Mouse (Mus musculus) heart, embryonic 10.5 days (tissue): ENCODE measurements around the gene Dpf1. TPM values are rescaled to one million over a fixed set of nuclear protein-coding genes. Genes with fewer than 3 reads are reported as not detected.

Experiments used
- DNase-seq: peaks from one replicate; pipeline ENCODE4 v3.0.0-alpha.2; 2017; ENCODE audit warnings: low spot score
- H3K27ac ChIP-seq: fragments of 300-500 bp; sonication (generic); 2 replicates; pipeline ENCODE4 v1.5.1; 2016; ENCODE audit warnings: mild to moderate bottlenecking
- H3K27me3 ChIP-seq: fragments of 300-500 bp; sonication (generic); 2 replicates; pipeline ENCODE4 v1.6.1; 2016; ENCODE audit warnings: mild to moderate bottlenecking; ENCODE audit not compliant: poor library complexity, insufficient read depth, severe bottlenecking
- H3K36me3 ChIP-seq: fragments of 300-500 bp; sonication (generic); 2 replicates; pipeline ENCODE4 v1.6.1; 2016; ENCODE audit warnings: mild to moderate bottlenecking, moderate library complexity
- H3K4me1 ChIP-seq: fragments of 300-500 bp; sonication (generic); 2 replicates; pipeline ENCODE4 v1.6.1; 2016; ENCODE audit warnings: mild to moderate bottlenecking
- H3K4me3 ChIP-seq: fragments of 300-500 bp; sonication (generic); 2 replicates; pipeline ENCODE4 v1.5.1; 2016; ENCODE audit warnings: mild to moderate bottlenecking, moderate library complexity
- H3K9me3 ChIP-seq: fragments of 300-500 bp; sonication (generic); 2 replicates; pipeline ENCODE4 v1.6.1; 2016; ENCODE audit warnings: mild to moderate bottlenecking, moderate library complexity
- WGBS: fragments of 180-500 bp; shearing (Covaris S2); methylation state at CpG from one replicate; pipeline ENCODE4 v1.1.7; 2016; 5-methylcytosine and 5-hydroxymethylcytosine counted together
- polyA plus RNA-seq: library from polyadenylated mRNA; unstranded; fragments of >200 nt; fragmentation: Nextera tagmentation; extraction: Ambion mirVana; gene quantifications from 2 replicates; pipeline ENCODE4 v1.2.1, GENCODE M21; 2016

The Dpf1 gene
- polyA plus RNA-seq, 1 experiment from 2014 or later: 8.7 TPM

- peaks cover 43% of the 10 kb centered on the region; the same call in 1 of the 2 replicates for H3K27me3 ChIP-seq
- peak overlapping the region; percentile 73 for H3K27ac ChIP-seq
- DNase-seq: no peak
- no peaks in the 10 kb centered on the region for H3K36me3 ChIP-seq
- 4% methylated on average over 18 of the region's 18 CpGs for WGBS
- H3K4me3 ChIP-seq: peak overlapping the region; percentile 42
- H3K9me3 ChIP-seq: no peaks in the 10 kb centered on the region
- peaks cover 64% of the 10 kb centered on the region for H3K4me1 ChIP-seq
Observed at GRCm38 (mm10) chr7:29318115-29318911, 14.6 kb downstream of the Dpf1 start.

- peaks cover 6% of the 10 kb centered on the region; the same call in 1 of the 2 replicates for H3K36me3 ChIP-seq
- WGBS: 6% methylated on average over 19 of the region's 19 CpGs
- H3K27ac ChIP-seq: peak overlapping the region; percentile 73
- H3K4me1 ChIP-seq: peaks cover 60% of the 10 kb centered on the region
- peaks cover 39% of the 10 kb centered on the region; the same call in 1 of the 2 replicates for H3K27me3 ChIP-seq
- H3K4me3 ChIP-seq: peak overlapping the region; percentile 42
- no peaks in the 10 kb centered on the region for H3K9me3 ChIP-seq
- DNase-seq: no peak
Observed at GRCm38 (mm10) chr7:29319337-29320307, 15.9 kb downstream of the Dpf1 start.

- 0 out of 2 replicates have a peak, but pooled peaks cover under 1% of the 10 kb centered on the region for H3K4me1 ChIP-seq
- no peak for DNase-seq
- no peak overlapping the region for H3K4me3 ChIP-seq
- H3K27ac ChIP-seq: no peak overlapping the region
- 79% methylated on average over 6 of the region's 6 CpGs for WGBS
- H3K9me3 ChIP-seq: no peaks in the 10 kb centered on the region
- H3K27me3 ChIP-seq: peaks cover 7% of the 10 kb centered on the region; the same call in 1 of the 2 replicates
- peaks cover 27% of the 10 kb centered on the region for H3K36me3 ChIP-seq
Observed at GRCm38 (mm10) chr7:29327087-29327486, 23.3 kb downstream of the Dpf1 start.

- WGBS: 92% methylated on average over 16 of the region's 16 CpGs
- H3K4me1 ChIP-seq: no peaks in the 10 kb centered on the region
- H3K9me3 ChIP-seq: no peaks in the 10 kb centered on the region
- H3K27ac ChIP-seq: no peak overlapping the region
- peaks cover 5% of the 10 kb centered on the region; the same call in 1 of the 2 replicates for H3K27me3 ChIP-seq
- H3K36me3 ChIP-seq: peaks cover 26% of the 10 kb centered on the region
- no peak for DNase-seq
- no peak overlapping the region for H3K4me3 ChIP-seq
Observed at GRCm38 (mm10) chr7:29328984-29329383, 25.2 kb downstream of the Dpf1 start.

DNA sequence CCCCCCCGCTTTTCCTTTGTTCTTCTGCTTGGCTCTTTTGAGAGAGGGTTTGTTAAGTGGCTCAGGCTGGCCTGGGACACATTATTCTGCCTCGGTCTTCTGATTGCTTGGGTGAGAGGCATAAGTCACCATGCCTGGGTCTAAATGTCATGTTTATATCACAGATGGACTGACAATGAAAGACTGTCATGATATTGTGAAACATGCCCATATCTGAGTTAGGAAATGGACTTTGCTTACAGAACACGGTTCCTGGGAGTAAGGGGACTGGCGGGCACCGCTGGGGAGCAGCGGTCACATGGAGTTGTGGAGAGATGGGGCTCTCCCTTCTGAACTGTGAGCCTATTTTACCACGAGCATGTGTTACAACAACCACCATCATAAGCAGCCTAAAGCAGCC, 30.4 kb downstream of the Dpf1 start:
- DNase-seq: no peak
- peaks cover 12% of the 10 kb centered on the region for H3K36me3 ChIP-seq
- peaks cover 5% of the 10 kb centered on the region; the same call in 1 of the 2 replicates for H3K27me3 ChIP-seq
- WGBS: 58% methylated on average over 7 of the region's 7 CpGs
- H3K9me3 ChIP-seq: no peaks in the 10 kb centered on the region
- H3K27ac ChIP-seq: no peak overlapping the region
- peaks cover 4% of the 10 kb centered on the region; the same call in 1 of the 2 replicates for H3K4me1 ChIP-seq
- H3K4me3 ChIP-seq: no peak overlapping the region

DNA sequence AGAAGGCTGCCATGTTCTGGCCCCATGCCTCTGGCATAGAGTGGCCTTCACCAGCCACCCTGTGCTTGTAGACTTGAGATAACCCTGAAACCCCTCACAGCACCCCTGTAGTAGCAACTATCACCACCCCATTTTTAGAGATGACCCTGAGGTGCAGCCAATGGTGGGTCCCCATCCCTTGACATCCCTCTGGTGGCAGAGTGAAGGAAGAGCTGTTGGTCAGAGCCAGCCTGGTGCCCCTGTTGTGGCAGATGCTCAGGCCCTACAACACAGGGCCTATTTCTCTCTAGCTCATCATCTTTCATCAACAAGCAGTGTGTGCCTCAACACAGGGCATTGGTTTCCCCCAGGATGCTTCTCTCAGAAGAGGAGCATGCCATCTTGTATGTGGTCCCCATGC, 31.5 kb downstream of the Dpf1 start:
- Histone ChIP-seq H3K27ac (no peak overlapping the region), H3K4me3 (no peak overlapping the region), H3K4me1 (peaks cover 7% of the 10 kb centered on the region; the same call in 1 of the 2 replicates), H3K27me3 (peaks cover 5% of the 10 kb centered on the region; the same call in 1 of the 2 replicates), H3K9me3 (no peaks in the 10 kb centered on the region), H3K36me3 (peaks cover 12% of the 10 kb centered on the region)
- DNase-seq: no peak

DNA sequence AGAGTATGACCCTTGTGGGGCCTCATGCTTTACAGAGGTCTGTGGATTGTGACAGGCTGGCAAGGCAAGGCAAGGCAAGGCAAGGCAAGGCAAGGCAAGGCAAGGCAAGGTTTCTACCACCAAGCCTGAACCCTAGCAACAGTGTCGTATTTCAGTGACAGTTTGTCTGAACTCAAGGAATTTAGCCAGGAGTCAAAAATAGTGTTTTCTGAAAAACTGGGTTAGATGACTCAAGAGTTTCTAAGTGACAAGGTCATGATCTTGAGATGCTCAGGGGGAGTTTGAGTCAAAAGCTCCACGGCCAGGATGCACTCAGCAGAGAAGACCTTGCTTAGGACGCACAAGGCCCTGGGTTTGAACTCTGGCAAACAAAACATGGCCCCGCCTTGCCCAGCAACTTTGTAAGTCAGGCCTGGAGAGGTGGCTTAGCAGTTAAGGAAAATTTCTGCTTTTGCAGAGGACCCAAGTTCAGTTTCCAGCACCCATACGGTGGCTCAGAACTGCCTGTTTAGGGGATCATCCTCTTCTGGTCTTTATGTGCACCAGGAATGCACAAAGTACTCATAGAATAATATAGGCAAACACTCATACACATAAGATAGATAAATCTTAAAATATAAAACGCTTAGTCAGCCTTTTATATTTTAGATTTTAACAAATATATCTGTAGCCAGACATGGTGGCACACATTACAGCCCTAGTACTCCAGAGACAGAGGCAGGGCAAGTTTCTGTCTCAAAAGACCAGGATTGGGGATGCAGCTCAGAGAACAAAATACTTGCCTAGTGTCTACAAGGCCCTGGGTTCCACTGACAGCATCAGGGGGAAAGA, 32.3 kb downstream of the Dpf1 start:
- Histone ChIP-seq H3K36me3 (peaks cover 10% of the 10 kb centered on the region), H3K4me1 (peaks cover 14% of the 10 kb centered on the region; the same call in 1 of the 2 replicates), H3K9me3 (no peaks in the 10 kb centered on the region), H3K27me3 (peaks cover 4% of the 10 kb centered on the region; the same call in 1 of the 2 replicates), H3K4me3 (no peak overlapping the region), H3K27ac (no peak overlapping the region)
- DNase-seq: no peak
- 70% methylated on average over 6 of the region's 6 CpGs for WGBS

DNA sequence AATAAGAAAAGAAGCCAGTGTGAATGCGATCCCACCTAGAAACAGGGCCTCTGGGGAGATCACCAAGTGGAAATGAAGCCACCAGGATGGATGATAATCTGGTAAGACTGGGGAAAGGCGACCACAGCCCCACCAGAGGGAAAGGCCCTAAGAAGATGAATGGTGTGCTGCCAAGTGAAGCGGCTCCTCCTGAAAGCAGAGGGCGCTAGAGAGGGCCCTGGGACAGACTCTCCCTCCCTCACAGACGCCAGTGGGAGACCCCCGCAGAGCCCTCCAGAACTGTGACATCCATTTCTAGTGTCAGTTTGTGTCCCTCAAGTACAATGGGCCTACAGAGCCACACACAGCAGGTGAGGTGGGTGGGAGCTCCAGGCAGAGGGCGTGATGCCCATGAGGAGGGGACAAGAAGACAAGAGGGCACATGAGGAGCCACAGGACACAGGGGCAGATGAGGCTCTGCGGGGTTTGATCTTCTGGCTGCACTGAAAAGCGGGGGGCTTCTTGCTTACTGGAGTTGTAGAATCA, 33.1 kb downstream of the Dpf1 start:
- 66% methylated on average over 9 of the region's 9 CpGs for WGBS

DNA sequence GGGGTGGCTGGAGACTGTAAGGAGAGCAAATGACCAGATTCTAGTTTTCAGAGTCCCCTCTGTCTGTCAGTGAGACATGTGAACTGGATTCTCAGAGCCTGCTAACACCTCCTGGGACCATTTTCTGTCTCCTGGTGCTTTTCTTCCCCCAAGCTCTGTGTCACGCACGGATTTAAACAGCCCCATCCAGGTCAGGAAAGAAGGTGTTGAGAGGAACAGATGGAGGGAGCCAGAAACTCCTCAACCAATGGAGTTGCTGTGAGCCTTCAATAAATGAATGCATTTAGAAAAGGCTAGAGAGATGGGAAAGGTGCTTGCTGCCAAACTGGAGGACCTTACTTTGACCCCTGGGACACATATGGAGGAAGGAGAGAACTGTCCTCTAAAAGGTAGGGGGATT, 34.0 kb downstream of the Dpf1 start:
- Histone ChIP-seq H3K4me3 (no peak overlapping the region), H3K4me1 (peaks cover 29% of the 10 kb centered on the region), H3K36me3 (no peaks in the 10 kb centered on the region), H3K27ac (no peak overlapping the region), H3K9me3 (no peaks in the 10 kb centered on the region), H3K27me3 (no peaks in the 10 kb centered on the region; the same call in 1 of the 2 replicates)
- WGBS: 81% methylated on average over 2 of the region's 2 CpGs
- DNase-seq: no peak

More for the DNA sequence above, 33.1 kb downstream of the Dpf1 start:
- Histone ChIP-seq H3K4me1 (peaks cover 22% of the 10 kb centered on the region), H3K4me3 (no peak overlapping the region), H3K36me3 (peaks cover 3% of the 10 kb centered on the region), H3K9me3 (no peaks in the 10 kb centered on the region), H3K27me3 (no peaks in the 10 kb centered on the region; the same call in 1 of the 2 replicates), H3K27ac (no peak overlapping the region)
- DNase-seq: no peak

DNA sequence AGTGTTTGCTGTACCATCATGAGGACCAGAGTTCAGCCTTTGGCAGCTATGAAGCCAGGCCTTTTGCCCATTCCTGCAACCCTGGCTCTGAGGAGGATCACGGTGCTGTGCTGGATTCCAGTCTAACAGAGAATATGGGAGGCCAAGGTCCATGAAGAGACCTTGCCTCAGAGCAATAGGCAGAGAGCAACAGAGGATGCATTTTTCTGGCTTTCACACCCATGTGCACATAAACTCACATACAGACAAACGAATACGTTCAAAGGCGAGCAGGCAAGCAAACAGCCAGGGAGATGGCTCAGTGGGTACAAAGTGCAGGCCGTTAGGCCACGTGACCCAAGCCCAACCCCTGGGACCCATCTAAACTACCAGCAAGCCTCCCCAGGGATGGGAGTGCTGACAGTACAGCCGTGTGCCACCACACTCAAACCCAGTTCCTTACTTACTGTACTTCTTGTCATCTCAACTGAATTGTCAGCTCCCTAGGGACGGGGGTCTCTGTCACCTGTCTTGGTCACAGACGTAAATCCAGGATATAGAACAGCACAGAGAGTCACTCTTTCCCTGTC, 34.7 kb downstream of the Dpf1 start:
- Histone ChIP-seq H3K9me3 (no peaks in the 10 kb centered on the region), H3K27me3 (no peaks in the 10 kb centered on the region; the same call in 1 of the 2 replicates), H3K4me1 (peaks cover 29% of the 10 kb centered on the region), H3K36me3 (no peaks in the 10 kb centered on the region), H3K4me3 (no peak overlapping the region), H3K27ac (no peak overlapping the region)
- DNase-seq: no peak
- 77% methylated on average over 9 of the region's 9 CpGs for WGBS

GRCm38 (mm10) chr7:29338984-29339679, 35.4 kb downstream of the Dpf1 start:
- Histone ChIP-seq H3K27ac (no peak overlapping the region), H3K4me1 (peaks cover 29% of the 10 kb centered on the region), H3K4me3 (no peak overlapping the region), H3K27me3 (no peaks in the 10 kb centered on the region; the same call in 1 of the 2 replicates), H3K9me3 (no peaks in the 10 kb centered on the region), H3K36me3 (no peaks in the 10 kb centered on the region)
- WGBS: 48% methylated on average over 14 of the region's 14 CpGs
- no peak for DNase-seq
